Mouse (Mus musculus): Measurements from ENCODE around the gene Chil5.
"Not testable (repeated sequence)": the region's sequence is repeated elsewhere in the genome, so short reads cannot be mapped to it uniquely, and the experiment has no call there.

The Chil5 gene

GRCm38 (mm10) chr3:106032781-106033180 is at the start of gene Chil5:
Gene Chil5 (minus strand): TSS chr3:106032814.
- no peak for DNase-seq (ENCODE audit: low spot score)

- DNase-seq (ENCODE audit: low spot score): no peak
Observed at GRCm38 (mm10) chr3:106074824-106075223, 42.2 kb upstream of the Chil5 start.

- no peak for DNase-seq (ENCODE audit: low spot score)
Observed at GRCm38 (mm10) chr3:106070994-106071393, 38.4 kb upstream of the Chil5 start.

DNA sequence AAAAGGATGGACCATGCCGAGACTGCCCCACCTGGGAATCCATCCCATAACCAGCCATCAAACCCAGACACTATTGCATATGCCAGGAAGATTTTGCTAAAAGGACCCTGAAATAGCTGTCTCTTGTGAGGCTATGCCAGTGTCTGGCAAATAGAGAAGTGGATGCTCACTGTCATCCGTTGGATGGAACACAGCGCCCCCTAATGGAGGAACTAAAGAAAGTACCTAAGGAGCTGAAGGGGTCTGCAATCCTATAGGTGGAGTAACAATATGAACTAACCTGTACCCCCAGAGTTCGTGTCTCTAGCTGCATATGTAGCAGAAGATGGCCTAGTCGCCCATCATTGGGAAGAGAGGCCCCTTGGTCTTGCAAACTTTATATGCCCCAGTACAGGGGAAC is 35.1 kb upstream of the Chil5 start:
- DNase-seq (ENCODE audit: low spot score): not testable (repeated sequence)

- no peak for DNase-seq (ENCODE audit: low spot score)
Observed at GRCm38 (mm10) chr3:106057966-106058365, 25.4 kb upstream of the Chil5 start.

- no peak for DNase-seq (ENCODE audit: low spot score)
Observed at GRCm38 (mm10) chr3:106051896-106052295, 19.3 kb upstream of the Chil5 start.

DNA sequence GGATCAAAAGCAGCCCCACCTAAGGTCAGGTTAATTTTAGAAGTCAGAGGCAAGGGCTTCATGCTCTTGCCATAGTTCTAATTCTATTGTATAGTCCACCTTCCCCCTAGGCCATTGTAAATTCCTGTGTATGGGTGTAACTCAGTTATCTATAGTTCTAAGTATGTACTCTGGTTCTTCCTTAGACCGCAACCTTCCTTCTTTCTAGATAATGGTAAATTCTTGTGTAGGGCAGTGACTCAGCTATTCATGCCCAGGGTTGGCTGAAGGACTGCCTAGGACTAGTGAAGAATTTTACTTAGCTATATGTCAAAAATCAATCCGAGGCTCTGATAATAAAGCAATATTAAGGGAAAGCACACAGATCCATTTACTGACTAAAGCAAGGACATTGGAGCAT is 7.7 kb upstream of the Chil5 start:
- no peak for DNase-seq (ENCODE audit: low spot score)

GRCm38 (mm10) chr3:106024135-106024534 is 8.5 kb downstream of the Chil5 start:
- no peak for DNase-seq (ENCODE audit: low spot score)

GRCm38 (mm10) chr3:106021840-106022239 is 10.8 kb downstream of the Chil5 start:
- DNase-seq (ENCODE audit: low spot score): peak; percentile 24

DNA sequence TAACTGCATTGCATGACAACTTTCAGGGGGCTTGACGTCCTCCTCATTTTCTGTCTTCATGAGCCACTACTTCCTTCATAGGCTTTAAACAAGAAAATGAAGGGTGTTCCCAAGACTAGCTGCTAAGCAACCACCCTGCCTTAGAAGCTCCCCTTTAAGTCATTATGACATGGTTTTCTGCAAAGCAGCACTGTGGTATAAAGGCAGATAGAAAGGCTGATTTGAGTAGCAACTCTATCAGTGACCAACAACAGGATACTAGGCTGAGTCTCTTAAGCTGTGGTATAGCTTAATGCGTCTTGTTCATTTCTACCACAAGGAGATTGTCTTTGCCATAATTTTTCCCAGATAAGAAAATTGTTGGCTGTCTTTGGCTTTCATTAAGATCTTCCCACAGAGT is 18.1 kb downstream of the Chil5 start, which contains the start of gene Pifo:
Gene Pifo (minus strand): TSS at position 101 of the 400 bp plus-strand sequence.
- DNase-seq (ENCODE audit: low spot score): no peak

DNA sequence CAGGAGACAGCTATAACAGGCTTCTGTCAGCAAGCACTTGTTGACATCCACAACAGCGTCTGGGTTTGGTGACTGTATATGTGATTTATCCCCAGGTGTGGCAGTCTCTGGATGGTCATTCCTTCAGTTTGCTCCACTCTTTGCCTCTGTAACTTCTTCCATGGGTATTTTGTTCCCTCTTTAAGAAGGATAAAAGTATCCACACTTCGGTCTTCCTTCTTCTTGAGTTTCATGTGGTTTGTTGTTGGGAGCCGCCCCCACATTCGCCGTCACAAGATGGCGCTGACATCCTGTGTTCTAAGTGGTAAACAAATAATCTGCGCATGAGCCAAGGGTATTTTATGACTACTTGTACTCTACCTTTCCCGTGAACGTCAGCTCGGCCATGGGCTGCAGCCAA is 29.3 kb downstream of the Chil5 start:
- DNase-seq (ENCODE audit: low spot score): not testable (repeated sequence)

- DNase-seq (ENCODE audit: low spot score): no peak
Observed at GRCm38 (mm10) chr3:106001416-106002370, 30.9 kb downstream of the Chil5 start.

DNA sequence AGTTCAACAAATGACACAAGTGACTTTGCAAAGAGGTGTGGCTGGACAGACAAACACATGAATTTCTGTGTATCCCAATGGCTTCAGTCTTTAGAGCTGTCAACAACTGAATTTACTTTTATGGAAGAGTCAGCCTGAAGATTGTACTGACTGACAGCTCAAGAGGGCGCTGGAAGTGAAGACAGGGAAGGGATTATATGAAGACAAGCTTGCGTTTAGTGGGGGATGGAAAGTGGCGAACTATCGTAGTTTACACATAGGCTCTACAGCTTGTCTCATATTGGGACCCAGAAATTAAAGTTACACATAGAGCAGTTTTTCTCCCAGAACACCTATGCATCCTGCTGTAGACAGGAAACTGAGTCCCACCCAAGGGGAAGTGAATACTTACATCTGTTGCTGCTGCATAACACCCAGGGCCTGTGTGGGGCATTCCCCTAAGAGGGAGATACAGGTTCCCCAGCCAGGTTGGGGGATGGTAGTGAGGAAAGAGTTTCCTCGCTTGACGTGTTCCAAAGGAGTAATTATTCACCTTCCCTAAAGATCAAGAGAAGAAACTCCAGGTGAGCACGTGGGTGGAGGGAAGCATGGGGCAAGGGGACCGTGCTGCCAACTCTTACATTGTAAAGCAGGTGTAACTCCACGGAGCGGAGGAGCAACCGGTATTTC is 31.8 kb downstream of the Chil5 start:
- no peak for DNase-seq (ENCODE audit: low spot score)

GRCm38 (mm10) chr3:105994730-105995129 is 37.9 kb downstream of the Chil5 start:
- DNase-seq (ENCODE audit: low spot score): no peak

GRCm38 (mm10) chr3:105991653-105992283 is 40.8 kb downstream of the Chil5 start:
- DNase-seq (ENCODE audit: low spot score): peak; percentile 82

DNA sequence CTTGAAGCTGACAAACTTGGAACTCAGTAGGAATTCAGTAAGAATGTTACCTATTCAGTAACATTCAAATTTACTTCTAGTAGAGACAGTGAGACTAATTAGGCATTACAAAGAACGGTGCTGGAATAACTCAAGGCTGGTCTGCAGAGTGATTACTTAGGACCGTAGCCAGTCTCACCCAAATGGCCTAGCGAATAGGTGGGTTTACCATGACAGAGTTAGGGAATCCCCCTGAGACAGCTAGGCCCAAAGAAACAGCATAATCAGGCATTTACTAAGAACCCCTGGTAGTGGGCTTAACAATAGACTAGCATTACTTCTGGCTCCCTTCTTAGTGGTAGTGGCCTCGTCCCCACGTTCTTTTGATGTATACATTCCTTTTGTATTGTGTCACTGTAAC is 43.0 kb downstream of the Chil5 start:
- not testable (repeated sequence) for DNase-seq (ENCODE audit: low spot score)

DNA sequence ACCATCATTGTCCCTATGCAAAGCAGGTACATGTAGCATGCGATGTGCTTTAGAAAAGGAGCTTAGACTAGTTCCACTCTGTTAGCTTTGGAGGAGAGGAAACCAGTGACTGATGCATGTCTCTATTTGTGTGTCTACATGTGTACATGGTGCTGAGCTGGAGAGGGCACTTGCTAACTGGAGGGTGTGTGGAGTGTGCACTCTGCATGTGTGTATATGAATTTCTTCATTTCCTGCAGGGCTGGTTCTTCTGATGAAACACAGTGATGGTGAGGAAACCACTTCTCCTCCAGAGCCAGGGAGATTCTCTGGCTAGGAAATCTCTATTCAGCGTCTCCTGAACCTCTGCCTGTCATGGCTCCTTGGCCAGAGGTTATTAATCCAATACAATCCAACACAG is 58.4 kb downstream of the Chil5 start:
- no peak for DNase-seq (ENCODE audit: low spot score)

DNA sequence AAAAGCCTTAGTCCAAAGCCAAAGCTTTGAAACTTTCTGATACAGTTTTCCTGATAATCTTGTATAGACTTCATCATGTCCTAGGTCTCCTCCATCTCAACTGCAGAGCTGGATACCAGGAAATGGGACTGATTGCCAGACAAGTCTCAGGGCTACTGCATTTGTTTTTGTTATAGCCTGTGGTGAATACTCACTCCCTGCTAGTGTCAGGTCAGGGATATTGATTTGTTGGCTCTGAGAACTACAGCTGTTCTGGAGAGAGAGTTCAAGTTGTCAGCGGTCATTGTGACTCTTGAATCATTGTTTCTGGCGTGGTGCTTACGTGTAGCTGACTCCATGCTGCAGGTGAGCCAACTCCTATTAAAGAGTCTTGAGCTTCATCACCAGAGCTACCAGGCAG is 59.2 kb downstream of the Chil5 start, which contains the start of gene Ovgp1:
Gene Ovgp1 (plus strand): TSS at position 301 of the 400 bp plus-strand sequence.
- DNase-seq (ENCODE audit: low spot score): no peak

GRCm38 (mm10) chr3:105971831-105972446 is 60.7 kb downstream of the Chil5 start:
- DNase-seq (ENCODE audit: low spot score): no peak
